Mouse (Mus musculus) lung, postnatal 10 days (tissue): ENCODE results near the gene Oxld1.
"Not testable (repeated sequence)": the region's sequence is repeated elsewhere in the genome, so short reads cannot be mapped to it uniquely, and the experiment has no call there.

Experiments
- DNase-seq: peaks from one replicate; pipeline ENCODE4 v3.0.0; 2021

Oxld1 gene

GRCm38 (mm10) chr11:120422651-120423568 is 35.0 kb downstream of the Oxld1 start:
- DNase-seq = peak; percentile 7

GRCm38 (mm10) chr11:120418592-120418991 is 39.3 kb downstream of the Oxld1 start:
- DNase-seq = no peak

GRCm38 (mm10) chr11:120417852-120418251 is 40.0 kb downstream of the Oxld1 start:
- DNase-seq = no peak

DNA sequence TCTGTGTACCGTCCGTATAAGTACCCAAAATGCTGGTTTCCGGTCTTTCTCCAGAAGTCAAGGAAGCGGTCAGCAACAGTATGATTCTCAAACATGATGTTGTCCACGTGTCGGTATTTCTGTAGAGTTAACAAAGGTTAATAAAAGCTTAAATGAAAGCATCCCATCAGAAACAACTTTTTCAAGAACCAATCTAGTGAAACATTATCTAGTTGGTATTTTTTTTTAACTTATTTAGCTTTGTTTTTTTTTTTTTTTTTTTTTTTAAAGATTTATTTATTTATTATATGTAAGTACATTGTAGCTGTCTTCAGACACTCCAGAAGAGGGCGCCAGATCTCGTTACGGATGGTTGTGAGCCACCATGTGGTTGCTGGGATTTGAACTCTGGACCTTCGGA is 44.2 kb downstream of the Oxld1 start:
- not testable (repeated sequence) for DNase-seq
